Mouse (Mus musculus): ENCODE results near the gene Gm826. TPM values are rescaled to one million over a fixed set of nuclear protein-coding genes. Genes with fewer than 3 reads are reported as not detected.

The Gm826 gene
- polyA plus RNA-seq, 1 experiment: 0.07 TPM

DNA sequence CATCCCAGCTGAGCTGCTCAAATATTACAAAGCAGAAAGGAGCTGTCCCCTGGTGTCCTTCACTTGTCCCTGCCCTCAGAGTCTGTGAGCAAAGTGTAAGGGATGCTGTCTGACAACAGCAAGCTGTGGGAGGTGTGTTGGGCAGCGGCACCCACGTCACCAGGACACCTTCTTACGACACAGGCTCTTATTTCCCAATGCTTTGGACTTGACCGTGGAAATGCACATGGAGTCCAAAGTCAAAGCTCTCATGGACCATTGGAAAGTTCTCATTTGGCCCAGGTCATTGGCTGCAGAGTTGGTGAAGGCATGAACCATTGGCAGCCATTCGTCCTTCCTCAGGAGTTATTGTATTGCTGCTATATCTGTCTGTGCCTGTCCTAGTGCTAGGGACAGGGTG is 5.6 kb upstream of the Gm826 start:
- Histone ChIP-seq H3K79me3 (ENCODE audit: low read depth) (no peaks in the 10 kb centered on the region), H3K4me3 (ENCODE audit: insufficient read depth, poor library complexity, severe bottlenecking) (no peak overlapping the region), H3K27me3 (ENCODE audit: control insufficient read depth, insufficient read depth, insufficient read length) (no peaks in the 10 kb centered on the region), H3ac (ENCODE audit: control insufficient read depth, insufficient read length, low read depth) (no peak overlapping the region), H3K79me2 (ENCODE audit: control insufficient read depth, insufficient read depth) (no peaks in the 10 kb centered on the region), H3K36me3 (ENCODE audit: control insufficient read depth, insufficient read depth) (no peaks in the 10 kb centered on the region)
- TF ChIP-seq MYOG (IDR thresholded peaks at IDR 0.05; ENCODE audit: control insufficient read depth, extremely low read depth, insufficient read length): no peak
- no peak for TF ChIP-seq MYOD1 (IDR thresholded peaks at IDR 0.05; ENCODE audit: control insufficient read depth, insufficient read length, low read depth)
- TF ChIP-seq CEBPB (IDR thresholded peaks at IDR 0.05; ENCODE audit: low read depth): no peak
- no peak for TF ChIP-seq MAX (IDR thresholded peaks at IDR 0.05)
- no peak for TF ChIP-seq USF1 (IDR thresholded peaks at IDR 0.05; ENCODE audit: low read depth)
- no peak for TF ChIP-seq FOSL1 (IDR thresholded peaks at IDR 0.05; ENCODE audit: insufficient read depth, low read length, poor library complexity, severe bottlenecking)
- TF ChIP-seq CTCF (IDR thresholded peaks at IDR 0.05; ENCODE audit: control insufficient read depth, insufficient read depth, insufficient read length): no peak

DNA sequence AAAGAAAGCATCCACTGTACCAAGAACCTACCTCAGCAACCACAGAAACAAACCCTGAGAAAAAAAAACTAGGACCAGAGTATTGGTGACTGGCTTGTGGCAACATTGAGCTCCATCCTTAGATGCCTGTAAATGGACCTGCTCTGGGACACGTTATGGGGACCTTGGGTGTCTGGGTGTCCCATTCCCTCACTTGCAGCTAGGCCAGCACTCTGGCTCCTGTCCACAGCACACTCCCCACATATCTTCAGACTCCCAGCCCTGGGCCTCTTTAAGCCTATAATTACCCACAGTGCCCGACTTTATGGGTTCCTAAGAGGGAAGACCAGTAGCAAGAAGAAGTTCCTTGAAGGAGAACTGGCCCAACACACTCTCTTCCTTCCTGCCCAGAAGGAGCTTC is 2.1 kb upstream of the Gm826 start:
- Histone ChIP-seq H3K79me2 (ENCODE audit: control insufficient read depth, insufficient read depth) (no peaks in the 10 kb centered on the region), H3K27me3 (ENCODE audit: control insufficient read depth, insufficient read depth, insufficient read length) (no peaks in the 10 kb centered on the region), H3K36me3 (ENCODE audit: control insufficient read depth, insufficient read depth) (no peaks in the 10 kb centered on the region), H3K4me3 (ENCODE audit: insufficient read depth, poor library complexity, severe bottlenecking) (no peak overlapping the region), H3K79me3 (ENCODE audit: low read depth) (no peaks in the 10 kb centered on the region), H3ac (ENCODE audit: control insufficient read depth, insufficient read length, low read depth) (no peak overlapping the region)
- TF ChIP-seq MAX (IDR thresholded peaks at IDR 0.05) (no peak), FOSL1 (IDR thresholded peaks at IDR 0.05; ENCODE audit: insufficient read depth, low read length, poor library complexity, severe bottlenecking) (no peak), USF1 (IDR thresholded peaks at IDR 0.05; ENCODE audit: low read depth) (no peak)

DNA sequence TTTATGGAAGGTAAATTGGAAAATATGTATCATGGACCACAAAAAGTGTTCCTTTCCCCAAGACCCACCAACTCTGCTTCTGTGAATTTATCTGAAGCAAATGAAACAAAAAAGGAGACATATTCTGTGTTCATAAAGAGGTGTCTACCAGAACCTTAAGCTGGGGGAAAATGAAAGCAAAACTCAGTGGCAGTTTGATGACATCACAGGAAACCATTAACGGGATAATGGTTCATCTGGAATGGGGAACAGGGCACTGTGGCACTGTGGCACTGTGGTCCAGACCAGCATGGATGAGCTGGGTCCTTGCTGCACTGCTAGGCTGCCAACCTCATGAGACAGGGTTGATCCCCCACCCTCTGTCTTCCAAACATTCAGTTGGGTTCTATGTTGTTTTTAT is 1.1 kb upstream of the Gm826 start:
- no peaks in the 10 kb centered on the region for H3K36me3 ChIP-seq (ENCODE audit: control insufficient read depth, insufficient read depth)
- H3K4me3 ChIP-seq (ENCODE audit: insufficient read depth, poor library complexity, severe bottlenecking): no peak overlapping the region
- H3K79me3 ChIP-seq (ENCODE audit: low read depth): no peaks in the 10 kb centered on the region
- TF ChIP-seq CEBPB (IDR thresholded peaks at IDR 0.05; ENCODE audit: low read depth): no peak
- no peak for TF ChIP-seq MYOG (IDR thresholded peaks at IDR 0.05; ENCODE audit: control insufficient read depth, extremely low read depth, insufficient read length)
- TF ChIP-seq FOSL1 (IDR thresholded peaks at IDR 0.05; ENCODE audit: insufficient read depth, low read length, poor library complexity, severe bottlenecking): no peak
- no peak for TF ChIP-seq CTCF (IDR thresholded peaks at IDR 0.05; ENCODE audit: control insufficient read depth, insufficient read depth, insufficient read length)
- no peak for TF ChIP-seq MAX (IDR thresholded peaks at IDR 0.05)
- TF ChIP-seq MYOD1 (IDR thresholded peaks at IDR 0.05; ENCODE audit: control insufficient read depth, insufficient read length, low read depth): no peak
- no peak for TF ChIP-seq USF1 (IDR thresholded peaks at IDR 0.05; ENCODE audit: low read depth)
- H3K79me2 ChIP-seq (ENCODE audit: control insufficient read depth, insufficient read depth): no peaks in the 10 kb centered on the region
- H3ac ChIP-seq (ENCODE audit: control insufficient read depth, insufficient read length, low read depth): no peak overlapping the region
- no peaks in the 10 kb centered on the region for H3K27me3 ChIP-seq (ENCODE audit: control insufficient read depth, insufficient read depth, insufficient read length)

DNA sequence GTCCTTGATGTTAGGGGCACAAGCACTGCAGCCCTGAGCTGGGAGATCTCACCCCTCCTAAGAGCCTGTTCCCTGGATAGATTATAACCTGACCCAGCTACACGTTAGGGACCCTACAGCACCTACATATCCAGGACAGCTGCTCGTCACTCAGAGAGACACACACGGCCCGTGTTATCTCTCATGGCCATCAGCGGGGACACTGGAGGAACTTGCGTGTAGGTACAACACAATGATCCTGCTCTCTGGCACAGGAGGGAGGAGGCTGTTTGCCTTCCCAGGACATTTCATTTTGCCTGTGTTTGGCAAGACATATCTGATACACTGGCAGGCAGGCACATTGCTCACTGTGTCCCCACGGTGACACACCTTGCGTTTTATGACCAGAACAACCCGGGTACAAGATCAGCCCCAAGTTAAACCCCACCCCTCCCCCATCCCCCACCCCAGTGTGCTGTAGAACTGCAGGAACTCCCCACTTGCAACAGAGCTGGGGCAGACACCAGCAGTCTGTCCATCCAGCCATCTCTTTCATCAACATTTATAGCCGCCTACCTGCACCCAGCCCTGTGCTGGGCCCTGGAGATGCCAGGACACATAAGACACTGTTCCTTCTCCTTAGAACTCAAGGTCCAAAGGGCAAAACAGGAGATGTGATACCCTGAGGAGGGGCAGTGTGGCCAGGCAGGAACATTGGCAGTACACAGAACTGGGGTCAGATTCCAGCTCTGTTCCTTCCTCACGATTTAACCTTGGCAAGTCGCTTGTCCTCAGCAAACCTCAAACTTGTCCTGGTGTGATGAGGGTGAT is 1.2 kb downstream of the Gm826 start:
- no peaks in the 10 kb centered on the region for H3K27me3 ChIP-seq (ENCODE audit: control insufficient read depth, insufficient read depth, insufficient read length)
- H3ac ChIP-seq (ENCODE audit: control insufficient read depth, insufficient read length, low read depth): no peak overlapping the region
- no peak for TF ChIP-seq CTCF (IDR thresholded peaks at IDR 0.05; ENCODE audit: control insufficient read depth, insufficient read depth, insufficient read length)
- no peak for TF ChIP-seq MYOD1 (IDR thresholded peaks at IDR 0.05; ENCODE audit: control insufficient read depth, insufficient read length, low read depth)
- no peak for TF ChIP-seq MYOG (IDR thresholded peaks at IDR 0.05; ENCODE audit: control insufficient read depth, extremely low read depth, insufficient read length)
- no peak for TF ChIP-seq FOSL1 (IDR thresholded peaks at IDR 0.05; ENCODE audit: insufficient read depth, low read length, poor library complexity, severe bottlenecking)
- no peak for TF ChIP-seq USF1 (IDR thresholded peaks at IDR 0.05; ENCODE audit: low read depth)
- TF ChIP-seq MAX (IDR thresholded peaks at IDR 0.05): no peak
- TF ChIP-seq CEBPB (IDR thresholded peaks at IDR 0.05; ENCODE audit: low read depth): no peak
- no peak overlapping the region for H3K4me3 ChIP-seq (ENCODE audit: insufficient read depth, poor library complexity, severe bottlenecking)
- H3K79me3 ChIP-seq (ENCODE audit: low read depth): no peaks in the 10 kb centered on the region
- no peaks in the 10 kb centered on the region for H3K36me3 ChIP-seq (ENCODE audit: control insufficient read depth, insufficient read depth)
- no peaks in the 10 kb centered on the region for H3K79me2 ChIP-seq (ENCODE audit: control insufficient read depth, insufficient read depth)

DNA sequence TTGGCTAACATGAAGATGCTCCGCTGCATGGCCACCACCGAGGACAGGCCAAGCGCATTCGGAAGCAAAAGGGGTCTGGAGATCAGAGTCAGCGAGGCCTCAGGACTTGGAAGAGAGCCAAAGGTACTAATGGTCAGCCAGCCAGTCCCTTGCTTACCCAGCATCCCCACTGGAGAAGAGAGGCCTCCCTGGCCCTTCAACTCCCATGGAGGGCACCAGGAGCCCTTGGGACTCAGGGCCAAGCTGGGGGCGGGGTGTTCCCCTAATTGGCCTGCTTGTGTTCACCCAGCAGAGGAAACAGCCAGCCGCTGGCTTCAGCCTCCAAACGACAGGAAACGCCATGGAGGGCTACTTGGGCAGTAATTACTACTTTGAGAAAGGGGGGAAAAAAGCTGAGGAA is 5.1 kb downstream of the Gm826 start:
- no peaks in the 10 kb centered on the region for H3K36me3 ChIP-seq (ENCODE audit: control insufficient read depth, insufficient read depth)
- H3K79me3 ChIP-seq (ENCODE audit: low read depth): no peaks in the 10 kb centered on the region
- TF ChIP-seq MYOD1 (IDR thresholded peaks at IDR 0.05; ENCODE audit: control insufficient read depth, insufficient read length, low read depth) (no peak), MYOG (IDR thresholded peaks at IDR 0.05; ENCODE audit: control insufficient read depth, extremely low read depth, insufficient read length) (no peak), USF1 (IDR thresholded peaks at IDR 0.05; ENCODE audit: low read depth) (no peak), FOSL1 (IDR thresholded peaks at IDR 0.05; ENCODE audit: insufficient read depth, low read length, poor library complexity, severe bottlenecking) (no peak), CEBPB (IDR thresholded peaks at IDR 0.05; ENCODE audit: low read depth) (no peak), MAX (IDR thresholded peaks at IDR 0.05) (no peak), CTCF (IDR thresholded peaks at IDR 0.05; ENCODE audit: control insufficient read depth, insufficient read depth, insufficient read length) (no peak)
- no peaks in the 10 kb centered on the region for H3K27me3 ChIP-seq (ENCODE audit: control insufficient read depth, insufficient read depth, insufficient read length)
- no peak overlapping the region for H3ac ChIP-seq (ENCODE audit: control insufficient read depth, insufficient read length, low read depth)
- no peaks in the 10 kb centered on the region for H3K79me2 ChIP-seq (ENCODE audit: control insufficient read depth, insufficient read depth)
- no peak overlapping the region for H3K4me3 ChIP-seq (ENCODE audit: insufficient read depth, poor library complexity, severe bottlenecking)

DNA sequence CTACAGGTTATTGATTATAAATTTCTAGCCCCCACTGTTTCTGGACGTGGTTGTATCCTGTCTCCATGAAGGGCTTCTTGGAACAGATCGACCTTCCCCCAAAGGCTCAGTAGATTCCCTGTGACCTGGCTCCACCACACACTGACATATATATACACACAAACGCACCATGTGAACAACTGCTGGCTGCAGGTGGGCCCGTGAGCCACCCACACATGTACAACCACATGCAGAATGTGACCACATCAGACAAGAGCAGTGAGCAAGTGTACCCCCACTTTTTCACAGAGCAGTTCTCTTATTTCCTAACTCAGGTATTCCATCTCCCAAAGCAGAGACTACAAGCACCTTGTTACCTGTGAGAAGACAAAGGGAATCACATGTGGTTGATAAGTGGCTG is 6.2 kb downstream of the Gm826 start:
- Histone ChIP-seq H3K36me3 (ENCODE audit: control insufficient read depth, insufficient read depth) (no peaks in the 10 kb centered on the region), H3K79me2 (ENCODE audit: control insufficient read depth, insufficient read depth) (no peaks in the 10 kb centered on the region), H3K4me3 (ENCODE audit: insufficient read depth, poor library complexity, severe bottlenecking) (no peak overlapping the region), H3ac (ENCODE audit: control insufficient read depth, insufficient read length, low read depth) (no peak overlapping the region), H3K27me3 (ENCODE audit: control insufficient read depth, insufficient read depth, insufficient read length) (no peaks in the 10 kb centered on the region), H3K79me3 (ENCODE audit: low read depth) (no peaks in the 10 kb centered on the region)
- TF ChIP-seq FOSL1 (IDR thresholded peaks at IDR 0.05; ENCODE audit: insufficient read depth, low read length, poor library complexity, severe bottlenecking) (no peak), MYOD1 (IDR thresholded peaks at IDR 0.05; ENCODE audit: control insufficient read depth, insufficient read length, low read depth) (no peak), MYOG (IDR thresholded peaks at IDR 0.05; ENCODE audit: control insufficient read depth, extremely low read depth, insufficient read length) (no peak), CEBPB (IDR thresholded peaks at IDR 0.05; ENCODE audit: low read depth) (no peak), CTCF (IDR thresholded peaks at IDR 0.05; ENCODE audit: control insufficient read depth, insufficient read depth, insufficient read length) (no peak), MAX (IDR thresholded peaks at IDR 0.05) (no peak), USF1 (IDR thresholded peaks at IDR 0.05; ENCODE audit: low read depth) (no peak)

All from C2C12 (cell line).